Mouse (Mus musculus) gastrocnemius, adult 2 months (tissue): Measurements from ENCODE around the gene Med27. TPM values are rescaled to one million over a fixed set of nuclear protein-coding genes. Genes with fewer than 3 reads are reported as not detected.

ENCODE experiments used
- DNase-seq: peaks from one replicate; pipeline ENCODE4 v3.0.0; 2022
- H3K27ac ChIP-seq: fragments of 200-600 bp; 2 replicates; pipeline ENCODE4 v1.8.1; 2022; ENCODE audit warnings: mild to moderate bottlenecking
- H3K4me3 ChIP-seq: fragments of 200-600 bp; 2 replicates; pipeline ENCODE4 v1.8.1; 2022; ENCODE audit warnings: mild to moderate bottlenecking, moderate library complexity
- CTCF ChIP-seq: fragments of 200-600 bp; IDR thresholded peaks from 2 replicates; pipeline ENCODE4 v1.8.1; 2022; ENCODE audit warnings: antibody characterized with exemption, mild to moderate bottlenecking, moderate library complexity
- intact Hi-C: fragments of 180-260 bp; cut with DNase I; formaldehyde crosslinking; loops from one replicate; pipeline ENCODE4 v1.15.1; 2025
- long read RNA-seq, 2 experiments: library from polyadenylated mRNA; stranded (forward); transcript quantifications; one replicate each; pipeline ENCODE4 v2.0.0; 2021
- total RNA-seq, 2 experiments: library from RNA; stranded (reverse); gene quantifications; 2 replicates each; pipeline ENCODE4 v1.2.3; 2021

Gene Med27
- 10 to 100 TPM; 12.3 to 16.9 TPM for total RNA-seq
- long read RNA-seq, experiment 1, transcript Med27-201 (8 exons, 1,254 nt), result major isoform, 5 of 5 reads
- long read RNA-seq, experiment 1, partial matches to known transcripts, result 0 of 5 reads
- long read RNA-seq, experiment 1, other reads (novel, unspliced or antisense), result 0 of 5 reads
- long read RNA-seq, experiment 2, transcript Med27-201 (8 exons, 1,254 nt), result major isoform, 9 of 13 reads
- long read RNA-seq, experiment 2, partial matches to known transcripts, result 1 of 13 reads
- long read RNA-seq, experiment 2, other reads (novel, unspliced or antisense), result 1 of 13 reads

GRCm38 (mm10) chr2:29346629-29347271 is at the start of gene Med27:
TSS of gene Med27 (plus strand) at chr2:29346819.
- peak; percentile 98 for DNase-seq
- intact Hi-C loops, result loop anchor here (5.0 to 10.0 kb wide), 4 partner anchors 46 to 208 kb away; no protein-coding TSS in a partner anchor
- peak within 1 kb of the TSS; percentile 93 for H3K27ac ChIP-seq
- H3K4me3 ChIP-seq, result peak within 1 kb of the TSS; percentile 86
- peak; percentile 26; the same call in 1 of the 2 replicates for TF ChIP-seq CTCF

DNA sequence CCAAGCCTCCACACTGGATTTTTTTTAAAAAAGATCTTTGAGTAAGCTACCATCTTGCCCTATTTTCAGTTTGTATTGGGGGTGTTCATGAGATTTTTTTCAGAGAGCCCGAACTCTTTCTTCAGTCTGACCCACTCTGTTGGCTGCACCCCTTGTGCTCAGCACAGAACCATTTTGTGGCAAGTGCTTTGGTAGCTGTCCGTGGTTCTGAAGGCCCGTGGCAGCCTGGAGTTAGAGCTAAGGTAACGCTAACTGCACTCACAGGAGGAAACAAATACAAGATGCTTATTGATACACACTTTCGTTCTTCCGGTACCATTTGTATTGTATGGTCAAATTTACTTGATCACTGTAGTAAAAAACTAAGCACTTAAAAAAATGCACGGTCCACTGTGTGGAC is 36.7 kb upstream of the Med27 start:
- no peak for DNase-seq
- Histone ChIP-seq H3K4me3 (no peak overlapping the region), H3K27ac (no peak overlapping the region)
- intact Hi-C loops, result no loop called here
- TF ChIP-seq CTCF, result no peak

GRCm38 (mm10) chr2:29312058-29312457 is 34.6 kb upstream of the Med27 start:
- DNase-seq, result no peak
- TF ChIP-seq CTCF, result no peak
- intact Hi-C loops, result no loop called here
- no peak overlapping the region for H3K27ac ChIP-seq
- no peak overlapping the region for H3K4me3 ChIP-seq

DNA sequence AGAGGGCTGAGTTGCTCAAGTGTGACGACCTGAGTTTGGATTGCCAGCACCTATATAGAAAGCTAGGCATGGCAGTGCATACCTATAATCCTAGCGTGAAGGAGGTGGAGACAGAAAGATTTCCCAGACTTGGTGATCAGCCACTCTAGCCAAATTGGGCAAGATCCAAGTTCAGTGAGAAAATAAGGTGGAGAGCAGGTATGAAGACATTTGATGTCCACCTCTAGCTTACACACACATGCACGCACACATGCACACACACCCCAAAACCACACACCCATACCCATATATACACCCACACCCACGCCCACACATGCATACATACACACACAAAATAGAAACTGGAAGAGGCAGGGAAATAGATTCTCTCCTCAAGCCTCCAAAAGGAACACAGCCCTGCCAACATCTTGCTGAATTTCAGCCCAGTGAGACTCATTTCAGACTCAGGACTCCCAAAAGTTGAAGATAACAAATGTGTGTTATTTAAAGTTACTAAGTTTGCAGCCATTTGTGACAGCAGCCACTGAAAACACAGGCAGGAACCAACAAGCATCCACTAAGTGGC is 28.6 kb upstream of the Med27 start:
- DNase-seq, result no peak
- Histone ChIP-seq H3K4me3 (no peak overlapping the region), H3K27ac (no peak overlapping the region)
- TF ChIP-seq CTCF, result no peak
- intact Hi-C loops, result no loop called here

DNA sequence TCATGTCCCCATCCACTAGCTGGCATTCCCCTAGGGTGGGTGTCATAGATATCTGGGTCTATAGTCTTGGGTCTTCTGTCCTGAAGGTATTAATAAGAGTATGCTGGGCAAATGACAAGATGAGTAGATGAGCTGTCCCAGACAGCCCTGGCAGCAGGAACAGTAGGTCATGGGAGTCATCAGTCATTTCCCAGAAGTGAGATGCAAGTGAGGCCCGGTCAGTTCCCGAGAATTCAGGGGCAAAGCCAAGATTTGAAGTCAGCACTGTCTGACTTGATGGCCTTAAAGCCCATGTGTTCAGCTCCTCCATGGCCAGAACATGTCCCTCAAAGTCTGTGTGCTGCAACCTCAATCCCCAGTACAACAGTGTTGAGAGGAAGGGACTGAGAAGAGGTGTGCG is 28.0 kb upstream of the Med27 start:
- Histone ChIP-seq H3K27ac (no peak overlapping the region), H3K4me3 (no peak overlapping the region)
- no peak for DNase-seq

GRCm38 (mm10) chr2:29320229-29320751 is 26.3 kb upstream of the Med27 start:
- TF ChIP-seq CTCF, result no peak
- Histone ChIP-seq H3K27ac (no peak overlapping the region), H3K4me3 (no peak overlapping the region)
- no peak for DNase-seq
- intact Hi-C loops, result no loop called here

More for the DNA sequence above, 28.0 kb upstream of the Med27 start:
- no peak for TF ChIP-seq CTCF
- intact Hi-C loops, result no loop called here

DNA sequence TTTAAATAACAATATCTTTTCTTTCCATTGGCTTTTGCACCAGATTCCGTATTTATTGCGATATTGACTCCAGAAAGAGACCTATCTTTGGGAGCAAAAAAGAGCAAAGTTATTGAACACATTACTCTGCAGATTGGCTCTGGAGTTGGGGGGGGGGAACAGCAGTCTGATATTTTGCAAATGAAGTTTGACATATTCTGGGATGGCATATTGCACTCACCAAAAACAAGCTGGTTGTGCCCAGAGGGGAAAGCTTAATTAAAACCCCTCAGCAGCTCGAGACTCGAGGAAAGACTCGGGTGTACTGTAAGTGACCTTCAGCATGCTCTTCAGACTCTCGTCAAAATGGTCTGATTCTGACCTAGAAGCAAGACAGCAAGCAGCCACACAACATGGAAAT is 25.8 kb upstream of the Med27 start:
- intact Hi-C loops, result no loop called here
- H3K4me3 ChIP-seq, result no peak overlapping the region
- no peak for TF ChIP-seq CTCF
- H3K27ac ChIP-seq, result no peak overlapping the region
- no peak for DNase-seq

GRCm38 (mm10) chr2:29324456-29324855 is 22.2 kb upstream of the Med27 start:
- DNase-seq, result no peak

GRCm38 (mm10) chr2:29330471-29330870 is 16.1 kb upstream of the Med27 start:
- intact Hi-C loops, result no loop called here
- Histone ChIP-seq H3K4me3 (no peak overlapping the region), H3K27ac (no peak overlapping the region)
- no peak for DNase-seq
- no peak for TF ChIP-seq CTCF

More at GRCm38 (mm10) chr2:29324456-29324855, 22.2 kb upstream of the Med27 start:
- intact Hi-C loops, result no loop called here
- no peak for TF ChIP-seq CTCF
- Histone ChIP-seq H3K4me3 (no peak overlapping the region), H3K27ac (no peak overlapping the region)

- DNase-seq, result no peak
- H3K4me3 ChIP-seq, result no peak overlapping the region
- no peak for TF ChIP-seq CTCF
- intact Hi-C loops, result no loop called here
- no peak overlapping the region for H3K27ac ChIP-seq
Observed at GRCm38 (mm10) chr2:29338396-29338795, 8.2 kb upstream of the Med27 start.

- peak; percentile 36 for DNase-seq
- peak overlapping the region; percentile 56 for H3K27ac ChIP-seq
- intact Hi-C loops, result no loop called here
- H3K4me3 ChIP-seq, result no peak overlapping the region
- TF ChIP-seq CTCF, result no peak
Observed at GRCm38 (mm10) chr2:29358696-29359375, 12.2 kb downstream of the Med27 start.

- Histone ChIP-seq H3K4me3 (no peak overlapping the region), H3K27ac (peak overlapping the region; percentile 67)
- intact Hi-C loops, result no loop called here
- no peak for TF ChIP-seq CTCF
- no peak for DNase-seq
Observed at GRCm38 (mm10) chr2:29360956-29361355, 14.3 kb downstream of the Med27 start.
